Mouse (Mus musculus) cerebellum, adult 11-12 months (tissue): ENCODE measurements around the gene Hist1h3h.
"Not testable (repeated sequence)": the region's sequence is repeated elsewhere in the genome, so short reads cannot be mapped to it uniquely, and the experiment has no call there.

ENCODE experiments used
- DNase-seq: peaks from one replicate; pipeline ENCODE4 v3.0.0; 2022

Hist1h3h gene

GRCm38 (mm10) chr13:21729544-21729943, 12.1 kb downstream of the Hist1h3h start:
- DNase-seq, result no peak

GRCm38 (mm10) chr13:21733466-21733865, 16.0 kb downstream of the Hist1h3h start:
- DNase-seq, result peak; percentile 16

DNA sequence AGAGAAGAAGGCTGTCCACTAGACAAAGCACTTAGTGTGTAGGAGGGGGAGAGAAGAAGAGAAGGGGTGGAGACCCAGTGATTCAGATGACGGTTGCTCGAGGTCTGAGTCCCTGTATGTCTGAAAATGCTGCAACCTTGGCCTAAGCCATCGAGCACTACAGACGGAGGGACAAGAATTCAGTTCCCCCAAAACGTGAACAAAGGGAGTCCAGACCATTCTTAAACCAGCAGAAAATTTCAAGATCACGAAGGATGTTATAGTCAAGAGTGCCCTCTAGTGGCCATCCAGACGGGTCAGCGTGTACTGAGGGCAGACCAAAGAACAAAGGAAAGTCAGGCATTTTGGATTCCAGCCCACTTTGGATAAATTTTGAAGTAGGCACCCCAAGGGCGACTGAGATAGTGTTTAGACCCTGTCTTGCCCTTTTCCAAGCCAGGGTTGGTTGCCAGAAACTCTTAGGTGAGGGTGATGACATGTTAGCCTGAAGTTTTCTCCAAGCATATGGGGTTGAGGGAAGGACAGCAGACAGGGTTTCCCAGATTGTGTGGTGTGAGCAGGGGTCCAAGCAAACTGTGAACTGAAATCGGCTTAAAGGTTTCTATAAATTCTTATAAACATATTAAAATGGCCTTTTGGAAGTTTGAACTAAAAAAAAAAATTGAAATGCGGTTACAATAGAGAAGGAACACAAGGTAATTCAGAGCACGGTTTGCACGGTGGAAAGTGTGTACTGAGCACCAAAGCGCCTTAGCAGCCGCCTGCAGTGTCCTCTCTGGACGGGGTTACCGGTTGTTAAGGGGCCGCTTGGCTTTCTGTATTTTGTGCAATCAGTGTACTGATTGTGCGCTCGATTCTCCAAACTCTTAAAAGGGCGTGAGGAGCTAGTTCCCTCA, 16.8 kb downstream of the Hist1h3h start:
- peak; percentile 77 for DNase-seq

GRCm38 (mm10) chr13:21734906-21735767, 17.7 kb downstream of the Hist1h3h start, which contains the start of gene Hist1h4j:
Gene Hist1h4j, plus strand, starts transcription at chr13:21735064.
- peak; percentile 86 for DNase-seq

DNA sequence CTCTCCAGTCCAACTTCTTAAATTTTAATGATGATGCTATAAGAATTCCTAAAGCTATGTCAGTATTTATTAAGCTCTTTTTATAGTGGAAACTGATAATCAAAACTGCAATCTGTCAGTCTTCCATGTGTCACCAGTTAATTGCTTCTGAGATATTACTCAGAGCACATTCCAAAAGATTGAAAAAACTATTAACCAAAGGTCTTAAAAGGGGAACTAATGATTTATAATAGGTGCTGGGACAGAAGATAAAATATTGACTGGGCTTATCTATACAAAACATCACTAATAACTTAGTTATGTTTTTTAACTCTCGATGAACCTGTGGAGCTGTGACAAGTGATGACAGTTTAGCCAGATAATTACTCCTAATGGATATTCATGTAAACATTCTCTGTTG, 27.5 kb downstream of the Hist1h3h start:
- no peak for DNase-seq

DNA sequence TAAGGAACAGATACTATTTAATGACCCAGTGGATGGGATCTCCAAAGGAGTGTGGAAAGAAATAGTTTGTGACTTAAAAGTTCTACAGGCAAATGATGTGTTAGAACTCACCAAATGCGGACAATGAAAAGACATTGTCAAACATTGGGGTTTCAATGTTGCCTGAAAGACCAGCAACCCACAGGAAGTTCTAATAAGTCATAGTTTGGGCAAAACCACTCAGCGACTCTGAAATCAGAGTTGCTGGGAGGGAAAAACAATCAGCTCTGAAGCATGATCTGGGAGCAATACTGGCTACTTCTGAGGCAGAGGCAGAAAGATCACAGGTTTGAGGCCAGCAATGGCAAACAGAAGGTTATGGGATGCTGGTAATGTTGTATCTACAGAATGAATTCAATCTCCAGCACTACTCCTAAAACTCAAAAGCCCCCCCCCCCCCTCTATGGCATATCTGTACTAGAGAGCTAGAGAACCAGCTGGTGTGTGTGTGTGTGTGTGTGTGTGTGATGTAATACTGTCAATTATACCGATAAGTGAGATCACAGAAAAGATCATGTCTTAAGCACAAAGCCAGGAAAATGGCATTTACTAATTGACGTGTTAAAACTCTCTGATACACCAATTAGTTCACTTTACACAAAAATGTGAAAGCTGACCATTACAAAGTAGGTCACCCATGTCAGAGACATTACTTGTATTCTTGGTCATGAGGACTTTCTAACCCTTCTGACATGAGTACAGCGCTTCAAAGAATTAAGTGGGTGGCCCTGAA, 32.1 kb downstream of the Hist1h3h start:
- DNase-seq, result no peak

- DNase-seq, result peak; percentile 96
Measured at GRCm38 (mm10) chr13:21750159-21751017, 32.9 kb downstream of the Hist1h3h start, which contains the start of gene Hist1h4k. Gene Hist1h4k, minus strand, starts transcription at chr13:21750505.

DNA sequence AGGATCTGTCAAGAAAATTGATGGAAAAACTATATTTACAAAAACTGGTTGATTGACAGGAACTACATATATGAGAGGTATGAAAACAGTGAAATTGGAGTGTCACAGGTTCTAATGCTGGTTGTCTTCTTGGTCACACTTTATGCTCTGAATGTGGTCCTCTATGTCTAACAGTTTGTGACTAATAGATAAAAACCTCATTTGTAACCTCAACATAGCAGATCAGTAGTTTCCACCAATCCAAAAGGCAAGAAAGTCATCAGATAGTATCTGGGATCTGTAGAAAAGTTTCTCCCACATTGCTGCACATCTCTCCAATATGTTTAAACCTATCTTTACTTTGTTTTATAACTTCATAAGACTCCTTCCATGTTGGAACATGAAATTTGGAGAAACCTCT, 34.0 kb downstream of the Hist1h3h start:
- DNase-seq, result no peak

DNA sequence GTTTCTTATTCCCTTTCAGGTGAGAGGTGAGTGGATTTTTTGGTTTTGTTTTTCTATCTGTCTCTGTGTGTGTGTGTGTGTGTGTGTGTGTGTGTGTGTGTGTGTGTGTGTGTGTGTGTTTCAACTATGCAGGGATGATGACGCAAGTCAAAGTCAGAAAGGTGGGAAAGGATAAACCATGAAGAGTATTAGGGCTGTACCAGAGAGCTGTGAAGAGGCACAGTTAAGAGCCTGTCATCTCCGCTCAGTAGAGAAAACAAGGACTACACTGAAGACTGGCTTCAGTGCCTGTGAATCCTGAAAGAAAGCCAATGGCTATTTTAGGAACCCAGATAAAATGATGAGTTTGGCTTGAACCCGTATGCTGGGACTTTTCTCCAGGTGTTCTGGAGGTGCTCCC, 34.4 kb downstream of the Hist1h3h start:
- DNase-seq, result no peak

GRCm38 (mm10) chr13:21752356-21752755, 34.9 kb downstream of the Hist1h3h start:
- no peak for DNase-seq

GRCm38 (mm10) chr13:21753051-21753523, 35.6 kb downstream of the Hist1h3h start:
- DNase-seq, result no peak

DNA sequence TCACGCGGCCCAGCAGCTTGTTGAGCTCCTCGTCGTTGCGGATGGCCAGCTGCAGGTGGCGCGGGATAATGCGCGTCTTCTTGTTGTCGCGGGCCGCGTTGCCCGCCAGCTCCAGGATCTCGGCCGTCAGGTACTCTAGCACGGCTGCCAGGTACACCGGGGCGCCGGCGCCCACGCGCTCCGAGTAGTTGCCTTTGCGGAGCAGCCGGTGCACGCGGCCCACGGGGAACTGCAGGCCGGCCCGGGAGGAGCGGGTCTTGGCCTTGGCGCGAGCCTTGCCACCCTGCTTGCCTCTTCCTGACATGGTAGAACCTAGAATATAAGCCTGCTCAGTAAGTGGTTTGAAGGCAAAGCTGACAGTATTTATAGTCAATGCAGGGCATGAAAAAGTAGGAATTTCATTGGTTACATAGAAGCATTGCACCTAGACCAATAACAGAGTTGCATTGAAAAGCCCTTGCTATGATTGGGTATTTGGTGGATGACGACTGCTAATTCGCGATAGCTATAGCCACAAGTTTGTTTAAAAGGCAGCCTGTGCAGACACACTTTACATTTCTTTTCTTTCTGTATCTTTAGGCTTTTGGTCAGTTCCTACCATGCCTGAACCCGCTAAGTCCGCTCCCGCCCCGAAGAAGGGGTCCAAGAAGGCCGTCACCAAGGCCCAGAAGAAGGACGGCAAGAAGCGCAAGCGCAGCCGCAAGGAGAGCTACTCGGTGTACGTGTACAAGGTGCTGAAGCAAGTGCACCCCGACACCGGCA, 36.2 kb downstream of the Hist1h3h start, which contains the start of the genes Hist1h2ak and Hist1h2bn:
Hist1h2ak (minus strand) TSS at position 304 of the 762 bp plus-strand sequence.
Hist1h2bn (plus strand) TSS at position 600 of the 762 bp plus-strand sequence.
- peak; percentile 72 for DNase-seq

- not testable (repeated sequence) for DNase-seq
Measured at GRCm38 (mm10) chr13:21754294-21755001, 37.0 kb downstream of the Hist1h3h start.

GRCm38 (mm10) chr13:21755707-21756106, 38.2 kb downstream of the Hist1h3h start:
- no peak for DNase-seq
